Mouse (Mus musculus) regulatory T cell (primary cell): ENCODE data around the gene Prokr1.

ENCODE experiments used
- in situ Hi-C: fragments of 300-600 bp; cut with MboI, MseI; formaldehyde crosslinking; loops from one replicate; pipeline ENCODE4 v1.15.1; 2025; ENCODE audit warnings: high pct_unique_total_duplicates

The Prokr1 gene

GRCm38 (mm10) chr6:87567686-87568593 lies 22.6 kb downstream of the Prokr1 start:
- in situ Hi-C loops, result no loop called here

- in situ Hi-C loops, result no loop called here
Measured at GRCm38 (mm10) chr6:87565166-87565565, 25.4 kb downstream of the Prokr1 start.

GRCm38 (mm10) chr6:87564356-87564755 lies 26.2 kb downstream of the Prokr1 start:
- in situ Hi-C loops, result no loop called here

GRCm38 (mm10) chr6:87553724-87554123 lies 36.8 kb downstream of the Prokr1 start:
- in situ Hi-C loops, result no loop called here

- in situ Hi-C loops, result no loop called here
Measured at GRCm38 (mm10) chr6:87552054-87552807, 38.3 kb downstream of the Prokr1 start.

- in situ Hi-C loops, result no loop called here
Measured at GRCm38 (mm10) chr6:87547836-87548235, 42.7 kb downstream of the Prokr1 start.

GRCm38 (mm10) chr6:87547431-87547830 lies 43.1 kb downstream of the Prokr1 start:
- in situ Hi-C loops, result no loop called here

- in situ Hi-C loops, result no loop called here
Measured at GRCm38 (mm10) chr6:87545331-87546217, 45.0 kb downstream of the Prokr1 start.

GRCm38 (mm10) chr6:87542027-87542426 lies 48.5 kb downstream of the Prokr1 start:
- in situ Hi-C loops, result no loop called here

- in situ Hi-C loops, result no loop called here
Measured at GRCm38 (mm10) chr6:87541171-87541571, 49.4 kb downstream of the Prokr1 start.

GRCm38 (mm10) chr6:87538376-87539270 lies 51.9 kb downstream of the Prokr1 start:
- in situ Hi-C loops, result no loop called here

- in situ Hi-C loops, result no loop called here
Measured at GRCm38 (mm10) chr6:87537678-87538077, 52.9 kb downstream of the Prokr1 start.

GRCm38 (mm10) chr6:87536270-87536669 lies 54.3 kb downstream of the Prokr1 start:
- in situ Hi-C loops, result no loop called here

- in situ Hi-C loops, result no loop called here
Measured at GRCm38 (mm10) chr6:87535651-87536050, 54.9 kb downstream of the Prokr1 start.

- in situ Hi-C loops, result no loop called here
Measured at GRCm38 (mm10) chr6:87534855-87535575, 55.5 kb downstream of the Prokr1 start.

- in situ Hi-C loops, result no loop called here
Measured at GRCm38 (mm10) chr6:87532953-87533710, 57.4 kb downstream of the Prokr1 start, which contains the start of gene Arhgap25. Gene Arhgap25 (minus strand): TSS chr6:87533259.

- in situ Hi-C loops, result no loop called here
Measured at GRCm38 (mm10) chr6:87531456-87532015, 59.0 kb downstream of the Prokr1 start.

GRCm38 (mm10) chr6:87530386-87530785 lies 60.2 kb downstream of the Prokr1 start:
- in situ Hi-C loops, result no loop called here
